Mouse (Mus musculus): Measurements from ENCODE around the gene Lclat1.

DNA sequence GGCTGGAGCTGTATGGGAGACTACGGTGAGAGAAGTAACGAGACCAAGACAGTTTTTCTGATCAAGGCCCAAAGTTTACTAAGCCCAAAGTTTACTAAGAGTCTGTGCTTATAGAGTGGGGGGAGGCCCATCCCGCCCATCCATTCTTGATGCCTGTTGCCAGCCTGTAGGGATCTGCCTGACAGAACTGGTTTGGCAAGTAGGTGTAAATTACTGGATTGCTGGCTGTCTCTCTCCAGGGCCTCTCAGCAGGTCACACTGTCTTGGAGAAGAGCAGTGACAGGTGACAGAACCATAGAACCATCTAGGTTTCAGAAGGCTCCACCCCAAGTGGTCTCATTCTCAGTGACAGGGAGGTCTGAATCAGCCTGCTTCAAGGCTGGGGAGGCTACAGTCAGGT lies 109.5 kb downstream of the Lclat1 start:
- no peak for TF ChIP-seq CTCF (IDR thresholded peaks at IDR 0.05 in 2 of 3, conservative IDR thresholded peaks at IDR 0.05 in 1 of 3; ENCODE audit: control insufficient read depth in 1 of 3, insufficient read depth in 1 of 3, low read depth in 2 of 3, low read length in 3 of 3, poor library complexity in 1 of 3, severe bottlenecking in 1 of 3)
- TF ChIP-seq POLR2A (IDR thresholded peaks at IDR 0.05; ENCODE audit: control insufficient read depth in 1 of 2, insufficient read depth in 1 of 2, low read depth in 1 of 2, low read length in 2 of 2, poor library complexity in 1 of 2): no peak
- TF ChIP-seq RCOR1 (IDR thresholded peaks at IDR 0.05; ENCODE audit: low read depth, low read length): no peak
- TF ChIP-seq E2F4 (IDR thresholded peaks at IDR 0.05; ENCODE audit: borderline replicate concordance, low read depth, low read length): no peak
- no peak for TF ChIP-seq MEF2A (IDR thresholded peaks at IDR 0.05; ENCODE audit: extremely low read depth, insufficient replicate concordance, low read depth, low read length, poor library complexity, severe bottlenecking)
- no peak for TF ChIP-seq POLR2AphosphoS2 (IDR thresholded peaks at IDR 0.05; ENCODE audit: low read length)
- no peak for TF ChIP-seq NRF1 (IDR thresholded peaks at IDR 0.05; ENCODE audit: insufficient read depth, low read depth, low read length, poor library complexity, severe bottlenecking)
- no peak for TF ChIP-seq EP300 (IDR thresholded peaks at IDR 0.05; ENCODE audit: low read depth in 1 of 2, low read length in 2 of 2)
- no peak for TF ChIP-seq HCFC1 (IDR thresholded peaks at IDR 0.05; ENCODE audit: low read depth, low read length)
- TF ChIP-seq MAX (IDR thresholded peaks at IDR 0.05; ENCODE audit: low read length): no peak

All from MEL (cell line).